ENCODE assay signal across 17 mouse cellular contexts in the genomic region with DNA sequence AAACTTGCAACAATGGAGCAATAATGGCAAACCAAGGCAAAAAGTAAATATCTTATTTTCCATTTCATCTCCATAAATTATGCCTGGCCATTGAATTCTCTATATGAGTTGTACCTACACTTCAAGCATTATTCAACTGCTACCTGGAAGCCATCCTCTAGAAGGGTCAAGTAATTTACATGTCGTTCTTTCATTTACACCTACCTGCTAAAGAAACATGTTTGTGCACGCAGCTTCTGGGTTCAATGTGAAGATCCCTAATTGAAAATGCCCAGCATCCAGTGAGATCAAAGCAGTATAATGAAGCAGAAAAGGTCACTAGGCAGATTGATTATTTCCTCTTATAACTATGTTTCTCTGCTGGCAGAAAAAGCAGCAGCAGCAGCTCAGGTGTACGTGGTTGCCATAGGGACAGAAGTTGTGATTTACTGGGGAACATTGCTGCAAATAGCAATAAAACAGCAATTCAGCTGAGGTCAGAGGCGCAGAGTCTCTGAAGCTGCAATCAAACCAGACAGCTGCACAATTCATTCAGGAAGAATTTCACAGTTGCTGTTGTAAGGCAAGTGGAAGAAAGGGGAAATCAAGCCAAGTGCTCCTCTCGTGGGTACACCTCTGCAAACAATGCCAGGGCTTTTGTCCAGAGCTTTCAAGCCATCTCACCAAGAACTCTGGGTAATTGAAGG.
DNase-seq lines count a peak whose midpoint lies in the region; ATAC-seq and TF ChIP-seq lines count a peak whose summit lies in the region.
"Had no signal": no experiment of that assay in that cellular context is flagged by ENCODE, and none has a peak within 500 bp of the region (broad histone marks: within the 10 kb centered on the region; RNA-seq: fewer than 3 reads in every experiment).

No protein-coding gene starts in this region.

- DNase-seq in hindbrain, embryonic 10.5 days (ENCODE audit: low spot score), result no peak
- DNase-seq in large intestine, adult 2 months (ENCODE audit: low read depth, low spot score), result peak; percentile 22
- DNase-seq in midbrain, postnatal 0 days (ENCODE audit: low spot score), result peak; percentile 65
- DNase-seq in heart, postnatal 25 days (ENCODE audit: low spot score), result no peak
- no peak for DNase-seq in cerebellum, adult 18-20 months
- no peak for DNase-seq in thymus, postnatal 25 days
- DNase-seq: adrenal gland, postnatal 10 days; cerebellum, adult 8-10 months; gastrocnemius, adult 2 months; left cerebral cortex, postnatal 4 days; lung, adult 2 months had no signal

- WGBS in hindbrain, embryonic 12.5 days, result 52% methylated on average over 5 of the region's 5 CpGs
- 65% methylated on average over 5 of the region's 5 CpGs for WGBS in hindbrain, embryonic 10.5 days
- WGBS in forebrain, embryonic 15.5 days, result 45% methylated on average over 5 of the region's 5 CpGs
- WGBS in large intestine, adult 2 months, result 9% methylated on average over 5 of the region's 5 CpGs
- WGBS in midbrain, postnatal 0 days, result 33% methylated on average over 5 of the region's 5 CpGs

- H3K27ac ChIP-seq in hindbrain, embryonic 12.5 days, result peak overlapping the region; percentile 64
- H3K27ac ChIP-seq in hindbrain, embryonic 10.5 days, result no peak overlapping the region
- peak overlapping the region; percentile 35 for H3K27ac ChIP-seq in forebrain, embryonic 15.5 days (replicated peaks)
- H3K27ac ChIP-seq in midbrain, postnatal 0 days (ENCODE audit: low read depth, low read length), result peak overlapping the region; percentile 67
- H3K27ac ChIP-seq: embryonic facial prominence, embryonic 15.5 days; gastrocnemius, adult 2 months; heart, embryonic 13.5 days; layer of hippocampus, adult 2 months had no signal

- H3K27me3 ChIP-seq in hindbrain, embryonic 12.5 days, result no peaks in the 10 kb centered on the region
- no peaks in the 10 kb centered on the region for H3K27me3 ChIP-seq in hindbrain, embryonic 10.5 days (ENCODE audit: insufficient read depth, poor library complexity, severe bottlenecking)
- H3K27me3 ChIP-seq in forebrain, embryonic 15.5 days, result no peaks in the 10 kb centered on the region
- H3K27me3 ChIP-seq in midbrain, postnatal 0 days (ENCODE audit: insufficient read depth, low read length), result no peaks in the 10 kb centered on the region
- H3K27me3 ChIP-seq: embryonic facial prominence, embryonic 15.5 days; heart, embryonic 13.5 days had no signal

- no peaks in the 10 kb centered on the region for H3K36me3 ChIP-seq in hindbrain, embryonic 12.5 days
- no peaks in the 10 kb centered on the region for H3K36me3 ChIP-seq in hindbrain, embryonic 10.5 days
- H3K36me3 ChIP-seq in forebrain, embryonic 15.5 days, result no peaks in the 10 kb centered on the region
- H3K36me3 ChIP-seq in midbrain, postnatal 0 days (ENCODE audit: insufficient read depth, low read length), result no peaks in the 10 kb centered on the region
- H3K36me3 ChIP-seq: embryonic facial prominence, embryonic 15.5 days; heart, embryonic 13.5 days had no signal

- no peak for TF ChIP-seq CTCF in midbrain, postnatal 0 days (IDR thresholded peaks at IDR 0.05)

- no peak overlapping the region for H3K9ac ChIP-seq in hindbrain, embryonic 12.5 days
- H3K9ac ChIP-seq in forebrain, embryonic 15.5 days (replicated peaks), result no peak overlapping the region
- H3K9ac ChIP-seq in midbrain, postnatal 0 days (replicated peaks; ENCODE audit: low read length, poor library complexity, severe bottlenecking), result 0 out of 2 replicates have a peak overlapping the region, but pooled peaks have one; percentile 8
- H3K9ac ChIP-seq: embryonic facial prominence, embryonic 15.5 days; heart, embryonic 13.5 days had no signal

- intact Hi-C loops in heart, postnatal 25 days (cut with DNase I), result no loop called here

- ATAC-seq in hindbrain, embryonic 12.5 days (ENCODE audit: low FRiP score), result peak; percentile 32; the same call in 1 of the 2 replicates
- ATAC-seq in forebrain, embryonic 15.5 days (replicated peaks), result peak; percentile 72
- peak; percentile 69; the same call in 1 of the 2 replicates for ATAC-seq in midbrain, postnatal 0 days (ENCODE audit: low FRiP score)
- ATAC-seq: CD4-positive, CD25-positive, alpha-beta regulatory T cell, adult 4 months had no signal

- H3K4me2 ChIP-seq in hindbrain, embryonic 12.5 days (replicated peaks), result no peak overlapping the region
- H3K4me2 ChIP-seq in forebrain, embryonic 15.5 days (replicated peaks), result no peak overlapping the region
- no peak overlapping the region for H3K4me2 ChIP-seq in midbrain, postnatal 0 days (ENCODE audit: low read depth, low read length, poor library complexity, severe bottlenecking)
- H3K4me2 ChIP-seq: embryonic facial prominence, embryonic 15.5 days; heart, embryonic 13.5 days had no signal

- no peak overlapping the region for H3K4me3 ChIP-seq in hindbrain, embryonic 12.5 days
- H3K4me3 ChIP-seq in hindbrain, embryonic 10.5 days, result no peak overlapping the region
- no peak overlapping the region for H3K4me3 ChIP-seq in forebrain, embryonic 15.5 days
- no peak overlapping the region for H3K4me3 ChIP-seq in midbrain, postnatal 0 days (ENCODE audit: low read depth, low read length)
- H3K4me3 ChIP-seq: embryonic facial prominence, embryonic 15.5 days; gastrocnemius, adult 2 months; heart, embryonic 13.5 days; layer of hippocampus, adult 2 months had no signal

- H3K4me1 ChIP-seq in hindbrain, embryonic 12.5 days, result no peaks in the 10 kb centered on the region
- H3K4me1 ChIP-seq in hindbrain, embryonic 10.5 days (replicated peaks), result peaks cover 6% of the 10 kb centered on the region; the same call in 1 of the 2 replicates
- H3K4me1 ChIP-seq in forebrain, embryonic 15.5 days, result no peaks in the 10 kb centered on the region
- H3K4me1 ChIP-seq in midbrain, postnatal 0 days (ENCODE audit: insufficient read depth, low read length), result no peaks in the 10 kb centered on the region
- H3K4me1 ChIP-seq: embryonic facial prominence, embryonic 15.5 days; heart, embryonic 13.5 days had no signal

- no peaks in the 10 kb centered on the region for H3K9me3 ChIP-seq in hindbrain, embryonic 12.5 days (replicated peaks)
- H3K9me3 ChIP-seq in hindbrain, embryonic 10.5 days, result no peaks in the 10 kb centered on the region
- H3K9me3 ChIP-seq in forebrain, embryonic 15.5 days, result no peaks in the 10 kb centered on the region
- H3K9me3 ChIP-seq in midbrain, postnatal 0 days (ENCODE audit: low read length), result no peaks in the 10 kb centered on the region
- H3K9me3 ChIP-seq: embryonic facial prominence, embryonic 15.5 days; heart, embryonic 13.5 days had no signal

Comparison
In these comparisons a context has a peak if more than half of its experiments do, and no peak if none do; other contexts are left out.
1. DNase-seq: peak in large intestine, adult 2 months (single experiment) and midbrain, postnatal 0 days (single experiment); none in hindbrain, embryonic 10.5 days (single experiment), heart, postnatal 25 days (single experiment), cerebellum, adult 18-20 months (0 of 2) and thymus, postnatal 25 days (single experiment).
2. Peak in every context shown above with its lines, with median percentiles within 50 percentile points of each other: ATAC-seq.